Mouse (Mus musculus) right cerebral cortex, postnatal 25 days (tissue): ENCODE results near the gene Igdcc3.

ENCODE experiments used
- DNase-seq: peaks from one replicate; pipeline ENCODE4 v3.0.0; 2022

The Igdcc3 gene

GRCm38 (mm10) chr9:65140936-65141305 lies at the start of gene Igdcc3:
Gene Igdcc3, plus strand, starts transcription at chr9:65141189.
- peak; percentile 73 for DNase-seq

DNA sequence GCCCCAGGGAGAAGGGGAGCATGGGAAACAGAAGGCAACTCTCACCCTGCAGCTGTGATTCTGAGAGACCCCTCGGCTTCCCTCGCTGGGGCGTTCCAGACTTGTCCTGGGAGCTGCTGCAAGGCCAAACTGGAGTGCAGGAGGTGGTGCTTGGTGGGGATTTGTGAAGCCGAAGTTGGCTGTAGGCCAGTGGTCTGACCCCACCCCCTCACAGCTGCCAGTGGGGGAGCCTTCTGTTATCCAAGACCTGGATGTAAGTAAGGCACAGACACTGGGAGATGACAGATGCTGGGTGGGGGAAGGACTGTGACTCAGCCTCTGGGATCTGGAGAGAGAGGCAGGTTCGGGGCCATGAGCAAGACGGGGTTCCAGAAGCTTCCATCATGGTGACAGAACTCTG lies 46.8 kb upstream of the Igdcc3 start:
- peak; percentile 36 for DNase-seq

DNA sequence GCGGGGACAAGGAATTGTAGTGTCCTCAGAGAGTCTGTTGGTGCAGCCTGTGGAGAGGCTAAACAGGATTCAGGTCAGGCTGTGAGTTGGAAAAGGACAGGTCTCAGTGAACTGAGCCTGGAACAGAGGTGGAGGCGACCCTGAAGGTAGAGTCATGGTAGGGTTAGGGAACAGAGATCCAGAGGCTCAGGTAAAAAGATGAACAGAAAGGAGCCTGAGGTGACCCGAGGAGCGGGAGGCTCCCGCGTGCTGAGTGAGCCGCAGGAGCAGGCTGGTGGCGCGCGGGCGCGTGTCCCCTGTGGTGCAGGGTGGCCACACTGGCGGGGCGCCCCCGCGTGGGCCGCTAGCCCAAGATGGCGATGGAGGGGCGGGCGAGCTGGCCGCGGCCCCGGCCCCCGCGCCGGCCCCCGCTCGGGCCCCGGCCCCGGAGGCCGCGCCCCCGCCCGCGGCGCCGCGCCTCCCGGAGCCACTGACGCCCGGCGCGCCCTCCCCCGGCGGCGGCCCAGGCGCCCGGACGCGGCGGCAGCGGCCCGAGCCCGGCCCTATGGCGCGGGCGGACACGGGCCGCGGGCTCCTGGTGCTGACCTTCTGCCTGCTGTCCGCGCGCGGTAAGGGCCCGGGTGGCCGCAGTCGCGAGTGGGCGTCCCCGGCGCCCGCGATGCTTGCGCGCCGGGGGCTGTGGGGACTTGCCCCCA lies 39.9 kb upstream of the Igdcc3 start, which contains the start of gene Igdcc4:
TSS of gene Igdcc4 (plus strand) at position 496 of the 695 bp plus-strand sequence.
- DNase-seq, result peak; percentile 38

DNA sequence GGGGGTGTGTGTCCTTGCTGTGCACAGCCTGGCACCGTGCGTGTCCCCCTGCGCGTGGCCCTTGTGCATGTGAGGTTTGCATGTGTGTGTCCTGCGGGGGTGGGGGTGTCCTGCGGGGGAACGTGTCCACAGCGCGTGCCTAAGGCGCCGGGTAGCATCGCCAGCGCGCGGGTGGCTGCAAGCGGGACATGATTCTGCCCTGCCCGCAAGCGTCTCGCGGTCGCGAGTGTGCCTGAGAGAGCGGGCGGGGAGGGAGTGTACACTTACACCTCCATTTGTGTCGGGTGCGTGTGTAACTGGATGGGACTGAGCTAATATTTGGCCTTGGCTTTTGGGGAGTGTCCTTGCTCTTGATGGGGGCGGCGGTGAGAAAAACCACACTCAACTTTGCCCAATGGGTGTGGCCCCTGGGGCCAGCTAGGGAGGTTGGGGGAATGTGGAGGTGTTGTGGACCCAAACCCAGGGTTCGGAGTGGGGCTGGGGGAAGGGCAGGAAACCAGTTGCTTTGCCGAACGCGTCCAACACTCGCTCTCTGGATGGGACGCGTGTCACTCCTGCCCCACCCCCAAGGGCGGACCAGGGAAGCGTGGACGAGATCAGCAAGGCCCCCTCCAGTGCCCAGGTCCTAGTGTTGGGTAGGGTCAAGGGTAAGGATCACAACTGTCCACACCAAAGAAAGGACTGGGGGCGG lies 39.2 kb upstream of the Igdcc3 start:
- DNase-seq, result peak; percentile 40

GRCm38 (mm10) chr9:65102377-65103172 lies 38.4 kb upstream of the Igdcc3 start:
- peak; percentile 26 for DNase-seq

DNA sequence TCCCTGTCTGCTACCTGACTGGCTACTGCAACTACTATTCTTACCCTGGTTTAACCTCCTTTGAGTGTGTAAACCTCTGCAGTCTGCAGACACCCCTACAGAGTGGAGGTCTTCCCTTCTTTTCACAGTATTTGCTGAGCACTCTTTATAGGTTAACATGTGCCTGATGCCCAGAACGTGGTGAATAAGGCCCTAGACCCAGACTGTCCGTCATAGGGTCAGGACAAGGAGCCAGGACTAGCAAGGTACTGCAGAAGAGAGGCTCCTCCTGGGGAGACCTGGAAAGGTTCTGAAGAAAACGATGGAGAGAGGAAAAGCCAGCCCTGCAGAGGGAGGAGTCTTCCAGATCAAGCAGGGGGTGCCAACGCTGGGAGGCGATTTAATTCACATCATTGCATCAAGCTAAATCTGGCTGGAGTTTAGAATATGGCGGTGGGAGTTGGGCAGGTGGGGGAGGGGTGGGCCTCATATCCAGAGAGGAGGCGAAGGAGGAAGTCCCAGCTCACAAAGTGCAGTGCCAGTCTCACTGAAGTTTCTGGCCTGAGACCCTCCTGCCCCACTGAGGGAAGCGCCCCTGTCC lies 37.7 kb upstream of the Igdcc3 start:
- DNase-seq, result no peak

GRCm38 (mm10) chr9:65106821-65107220 lies 34.2 kb upstream of the Igdcc3 start:
- DNase-seq, result no peak

DNA sequence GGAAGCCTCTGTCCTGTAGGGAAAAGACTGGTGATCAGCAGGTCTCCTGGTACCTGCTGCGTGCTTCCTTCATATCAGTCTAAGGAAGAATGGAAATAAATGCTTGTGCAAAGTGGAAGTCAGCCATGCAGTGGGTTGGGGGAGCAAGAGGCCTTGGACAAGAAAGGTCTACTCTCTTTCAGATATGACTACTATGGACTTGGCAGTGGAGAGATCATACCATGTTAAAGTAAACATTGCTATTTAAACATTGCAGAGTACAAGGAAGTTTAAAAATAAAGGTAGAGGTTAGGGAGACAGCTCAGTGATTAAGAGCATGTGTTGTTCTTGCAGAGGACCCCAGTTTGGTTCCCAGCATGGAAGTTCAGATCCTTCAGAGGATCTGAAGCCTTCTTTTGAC lies 33.1 kb upstream of the Igdcc3 start:
- DNase-seq, result no peak

DNA sequence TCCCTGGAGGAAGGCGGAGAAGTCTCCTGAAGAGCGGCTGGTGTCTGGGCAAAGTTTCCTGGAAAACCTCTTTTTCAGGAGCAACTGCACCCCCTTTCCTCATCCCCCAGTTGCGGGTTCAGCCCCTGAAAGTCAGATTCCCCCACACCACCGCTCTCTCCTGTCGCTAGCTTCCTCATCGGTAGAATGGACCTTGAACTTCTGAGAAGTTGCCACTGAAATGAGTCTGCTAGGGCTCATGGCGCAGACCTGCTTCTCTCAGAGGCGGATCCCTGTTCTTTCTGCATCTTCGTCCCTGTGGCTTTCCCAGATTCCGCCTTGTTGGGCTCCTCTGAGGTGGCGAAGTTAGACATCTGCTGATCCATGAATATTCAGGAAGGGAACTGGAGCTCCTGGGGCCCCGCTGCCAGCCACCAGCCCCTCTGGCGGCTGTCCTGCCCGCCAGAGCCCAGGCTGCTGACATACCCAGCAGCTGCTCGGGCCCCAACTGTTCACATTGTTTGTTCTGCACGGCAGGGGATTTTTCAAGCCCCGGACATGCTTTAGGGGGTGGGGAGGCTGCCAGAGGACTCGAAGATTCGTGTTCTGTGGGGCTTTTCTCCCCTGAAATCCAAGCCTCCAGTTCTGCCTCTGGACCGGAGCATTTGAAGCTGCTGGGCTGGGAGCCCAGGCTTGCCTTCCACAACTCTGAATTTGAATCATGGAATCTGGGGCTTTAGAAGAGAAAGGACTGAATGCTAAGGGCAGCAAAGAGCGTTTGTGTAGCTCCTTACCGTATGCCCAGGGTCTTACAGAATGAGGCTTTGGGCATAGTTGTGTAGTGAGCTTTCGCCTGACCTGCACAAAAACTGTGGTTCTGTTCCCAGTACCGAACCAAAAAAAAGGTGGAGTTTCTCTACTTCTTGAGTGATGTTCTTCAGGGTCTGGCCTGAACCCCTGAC lies 31.6 kb upstream of the Igdcc3 start:
- peak; percentile 62 for DNase-seq

GRCm38 (mm10) chr9:65111698-65112097 lies 29.3 kb upstream of the Igdcc3 start:
- no peak for DNase-seq

- DNase-seq, result no peak
Observed at GRCm38 (mm10) chr9:65113694-65114093, 27.3 kb upstream of the Igdcc3 start.

- DNase-seq, result no peak
Observed at GRCm38 (mm10) chr9:65115891-65116290, 25.1 kb upstream of the Igdcc3 start.

- DNase-seq, result no peak
Observed at GRCm38 (mm10) chr9:65117516-65117915, 23.5 kb upstream of the Igdcc3 start.

- peak; percentile 69 for DNase-seq
Observed at GRCm38 (mm10) chr9:65120935-65121334, 20.1 kb upstream of the Igdcc3 start.

- DNase-seq, result peak; percentile 75
Observed at GRCm38 (mm10) chr9:65122545-65122944, 18.4 kb upstream of the Igdcc3 start.

GRCm38 (mm10) chr9:65123552-65124168 lies 17.3 kb upstream of the Igdcc3 start:
- DNase-seq, result no peak

GRCm38 (mm10) chr9:65128123-65128815 lies 12.7 kb upstream of the Igdcc3 start:
- no peak for DNase-seq

DNA sequence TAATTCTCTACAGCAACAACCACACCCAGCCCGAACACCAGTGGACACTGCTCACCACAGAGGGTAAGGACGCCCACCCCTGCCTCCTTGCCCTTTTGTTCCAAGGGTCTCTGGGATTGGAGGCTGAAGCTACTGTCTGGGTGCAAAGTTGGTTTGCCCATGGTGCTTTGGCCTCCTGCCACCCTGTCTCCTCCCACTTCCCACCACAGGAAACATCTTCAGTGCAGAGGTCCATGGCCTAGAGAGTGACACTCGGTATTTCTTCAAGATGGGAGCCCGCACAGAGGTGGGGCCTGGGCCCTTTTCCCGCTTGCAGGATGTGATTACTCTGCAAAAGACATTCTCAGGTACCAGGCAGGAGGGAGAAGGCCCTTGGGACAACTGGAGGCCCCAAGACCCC lies 9.3 kb upstream of the Igdcc3 start:
- DNase-seq, result no peak

GRCm38 (mm10) chr9:65133739-65134138 lies 7.2 kb upstream of the Igdcc3 start:
- peak; percentile 41 for DNase-seq

- DNase-seq, result no peak
Observed at GRCm38 (mm10) chr9:65135126-65135525, 5.9 kb upstream of the Igdcc3 start.

- DNase-seq, result no peak
Observed at GRCm38 (mm10) chr9:65140491-65140890, 498 bp upstream of the Igdcc3 start.
